Mouse (Mus musculus) heart, postnatal 36 days (tissue): ENCODE data around the gene Gm20388. TPM values are rescaled to one million over a fixed set of nuclear protein-coding genes. Genes with fewer than 3 reads are reported as not detected.
A peak's percentile ranks its signal among the peaks of the same experiment; 100 is the strongest.
"Not testable (repeated sequence)": the region's sequence is repeated elsewhere in the genome, so short reads cannot be mapped to it uniquely, and the experiment has no call there.

Source experiments
- DNase-seq, 2 experiments: peaks; one replicate each; pipeline ENCODE4 v3.0.0; 2021 to 2022
- intact Hi-C: fragments of 180-260 bp; cut with DNase I; formaldehyde crosslinking; loops from one replicate; pipeline ENCODE4 v1.15.1; 2025
- total RNA-seq, 2 experiments: library from RNA; stranded (reverse); gene quantifications; 2 replicates each; pipeline ENCODE4 v1.2.3; 2021

Gene Gm20388
- total RNA-seq, 2 experiments from 2014 or later, result 3.5 to 4.9 TPM

DNA sequence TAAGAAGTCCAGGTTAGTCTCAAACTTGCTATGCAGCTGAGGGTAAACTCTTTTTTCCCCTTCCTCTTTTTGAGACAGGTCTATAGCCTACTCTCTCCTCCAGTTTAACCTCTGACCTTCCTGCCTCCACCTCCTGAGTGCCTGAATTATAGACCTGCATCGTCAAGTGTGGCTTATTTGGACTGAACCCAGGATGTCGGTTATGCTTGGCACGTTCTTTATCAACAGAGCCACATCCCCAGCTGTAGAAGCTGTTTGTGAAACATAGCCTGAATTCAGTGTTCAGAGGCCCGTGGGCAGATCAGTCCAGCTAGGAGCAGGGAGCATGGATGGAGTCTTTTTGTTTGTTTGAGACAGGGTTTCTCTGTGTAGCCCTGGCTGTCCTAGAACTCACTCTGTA is 3541.5 kb downstream of the Gm20388 start:
- intact Hi-C loops, result no loop called here
- DNase-seq, result no peak

DNA sequence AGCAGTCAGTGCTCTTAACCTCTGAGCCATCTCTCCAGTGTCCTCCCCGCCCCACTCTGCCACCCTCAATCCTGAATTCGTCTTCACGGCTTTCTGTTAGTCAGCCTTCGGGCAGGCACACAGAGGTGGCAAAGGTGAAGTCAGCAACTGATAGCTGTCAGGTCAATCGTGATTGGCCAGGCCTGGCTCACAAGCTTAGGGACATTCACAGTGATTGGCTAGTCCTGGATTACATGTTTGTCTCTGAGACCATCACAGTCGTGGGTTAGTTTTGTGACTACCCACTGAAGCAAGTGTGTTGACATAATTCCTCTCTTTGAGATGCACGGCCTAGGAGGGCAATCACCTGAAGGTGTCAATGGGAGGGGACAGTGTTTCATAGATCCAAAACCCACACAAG is 3542.7 kb downstream of the Gm20388 start:
- DNase-seq, result no peak
- intact Hi-C loops, result no loop called here

DNA sequence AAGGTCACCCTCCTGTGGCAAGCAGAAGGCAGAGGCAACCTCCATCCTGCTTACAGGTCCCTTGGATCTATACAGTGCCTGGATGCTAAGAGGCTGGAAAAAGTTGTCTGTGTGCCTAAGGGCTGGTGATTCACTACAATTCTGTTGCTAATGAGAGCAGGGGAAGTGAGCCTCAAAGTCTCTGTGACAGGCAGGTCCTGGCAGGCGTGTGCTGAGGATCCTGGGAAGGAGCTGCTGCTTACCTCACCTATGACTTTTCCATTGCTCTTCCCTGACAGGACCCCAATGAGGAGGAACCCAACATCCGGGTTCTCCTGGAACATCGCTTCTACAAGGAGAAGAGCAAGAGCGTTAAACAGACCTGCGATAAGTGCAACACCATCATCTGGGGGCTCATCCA is 3543.3 kb downstream of the Gm20388 start:
- no peak for DNase-seq
- intact Hi-C loops, result no loop called here

DNA sequence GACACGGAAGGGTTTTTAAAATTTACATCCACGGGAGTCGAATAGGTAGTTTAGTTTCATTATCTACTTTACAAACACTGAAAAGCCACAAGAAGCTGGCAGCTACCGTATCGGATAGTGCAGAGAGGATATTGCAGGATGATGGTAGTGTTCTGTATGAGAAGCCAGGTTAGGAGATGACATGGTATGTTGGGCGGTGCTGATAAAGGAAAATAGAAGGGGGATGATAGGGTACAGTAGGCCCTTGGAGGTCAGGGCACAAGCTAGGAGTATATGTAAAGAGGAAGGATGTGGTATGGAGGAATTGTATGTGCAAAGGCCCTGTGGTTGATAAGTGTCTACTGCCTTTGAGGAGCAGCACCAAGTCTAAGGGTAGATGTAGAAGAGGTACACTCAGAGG is 3543.9 kb downstream of the Gm20388 start:
- intact Hi-C loops, result no loop called here
- no peak for DNase-seq

DNA sequence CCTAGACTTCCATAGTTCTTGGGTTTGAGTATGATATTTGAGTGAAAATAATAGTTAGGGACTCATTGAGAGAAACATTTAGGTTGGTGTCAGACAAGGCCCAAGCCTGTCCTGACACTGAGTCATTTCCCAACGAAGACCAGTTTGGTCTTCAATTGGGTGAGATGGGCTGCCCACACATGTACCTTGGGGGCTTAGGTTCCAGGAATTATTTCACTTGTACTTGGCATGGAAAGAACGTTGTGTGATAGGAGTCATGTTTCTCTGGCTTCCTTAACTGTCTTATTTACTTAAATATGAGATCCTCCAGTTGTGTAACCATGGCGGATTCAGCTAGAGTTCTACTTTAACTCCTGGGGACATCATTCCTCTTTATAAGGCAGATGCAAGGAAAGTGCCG is 3553.0 kb downstream of the Gm20388 start:
- DNase-seq, result no peak
- intact Hi-C loops, result no loop called here

DNA sequence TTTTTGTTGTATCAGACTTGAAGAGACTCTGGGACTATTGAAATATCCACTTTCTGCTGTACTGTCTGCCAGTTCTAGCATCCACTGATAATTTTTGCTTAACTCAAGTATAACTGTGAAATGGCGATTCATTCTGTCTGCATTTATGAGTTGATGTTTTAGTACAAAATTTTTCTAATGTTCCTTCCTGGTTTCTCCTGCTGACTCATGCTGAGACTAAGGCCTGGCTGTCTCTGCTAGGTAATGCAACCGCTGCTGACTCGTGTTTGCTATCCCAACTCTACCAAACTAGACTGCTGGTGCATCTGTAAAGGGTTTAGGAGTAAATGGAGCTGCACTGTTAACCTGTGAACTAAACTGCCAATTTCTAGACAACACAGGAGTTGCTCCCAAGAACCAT is 3556.8 kb downstream of the Gm20388 start:
- intact Hi-C loops, result no loop called here
- DNase-seq, result no peak

DNA sequence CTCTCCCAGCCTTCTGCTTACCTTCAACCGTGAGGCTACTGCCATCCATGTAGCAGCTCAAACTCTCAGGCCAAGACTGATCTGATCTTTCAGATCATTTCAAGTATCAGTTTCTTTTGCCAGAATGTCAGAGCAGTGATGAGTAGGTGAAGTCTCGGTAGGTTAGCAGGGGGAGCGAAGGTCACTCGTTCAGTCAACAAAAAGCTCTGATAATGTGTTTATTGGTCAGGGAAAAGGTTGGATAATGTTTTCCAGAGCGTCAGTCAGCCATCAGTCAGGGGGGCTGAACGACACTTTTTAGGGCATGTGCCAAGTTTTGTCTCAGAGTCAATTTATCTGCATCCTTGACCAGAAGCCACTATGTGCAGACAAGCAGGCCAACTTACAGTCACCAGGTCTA is 3562.3 kb downstream of the Gm20388 start:
- DNase-seq, intact Hi-C loops: not testable (repeated sequence)

DNA sequence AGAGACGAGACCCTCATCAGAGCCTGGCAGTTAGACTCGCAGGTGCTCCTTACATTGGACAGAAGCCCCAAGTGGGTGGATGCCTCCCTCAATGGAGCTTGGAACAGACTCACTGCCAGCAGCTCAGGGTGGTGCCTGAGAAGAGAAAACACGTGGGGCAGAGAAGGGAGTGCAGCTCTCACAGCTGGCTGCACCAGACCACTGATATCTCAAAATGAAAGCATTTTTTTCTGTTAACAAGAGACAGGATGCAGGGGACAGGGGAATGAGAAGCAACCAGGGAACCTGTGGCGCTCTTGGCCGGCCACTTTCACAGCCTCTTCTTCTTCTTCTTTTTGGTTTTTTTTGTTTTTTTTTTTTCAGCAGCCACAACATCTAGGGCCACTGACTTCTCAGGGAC is 3563.9 kb downstream of the Gm20388 start:
- DNase-seq, intact Hi-C loops: not testable (repeated sequence)

DNA sequence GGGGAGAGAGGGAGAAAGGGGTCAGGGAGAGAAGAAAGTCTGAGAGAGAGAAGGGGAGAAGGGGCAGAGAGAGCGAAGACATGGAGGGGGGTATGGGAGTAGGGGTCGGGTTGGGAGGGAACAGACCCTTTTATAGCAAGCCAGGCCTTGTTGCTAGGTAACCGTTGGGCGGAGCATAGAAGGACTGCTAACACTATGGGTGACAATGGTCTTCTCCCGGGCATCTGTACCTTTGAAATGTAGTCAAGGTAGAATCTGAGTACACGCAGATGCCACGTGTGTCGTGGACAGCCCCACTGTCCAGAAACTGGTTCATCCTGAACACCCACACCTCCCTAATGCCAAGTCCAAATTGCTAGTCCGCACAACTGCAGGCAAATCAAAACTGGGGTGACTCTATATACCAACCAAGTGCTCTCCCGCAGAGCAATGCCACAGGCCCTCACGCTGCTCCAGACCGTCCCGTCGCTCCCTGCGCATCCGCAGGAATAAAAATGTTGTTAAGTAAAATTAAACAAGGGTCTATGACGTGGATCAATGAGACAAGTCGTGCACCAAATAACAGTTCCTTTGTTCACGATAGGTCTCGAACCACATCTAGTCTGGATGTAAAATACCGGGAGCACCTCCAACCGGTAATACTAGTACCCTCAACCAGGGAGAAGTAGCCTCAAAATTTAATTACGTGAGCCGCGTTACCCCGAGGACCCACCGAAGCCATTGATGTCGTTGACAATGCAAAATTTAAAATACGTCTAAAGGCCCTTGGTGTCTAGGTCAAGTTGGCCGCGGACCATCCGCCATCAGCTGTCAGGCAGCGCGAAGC is 3566.5 kb downstream of the Gm20388 start:
- DNase-seq, result peak in 1 of 2 experiments; percentile 34
- intact Hi-C loops, result loop anchor here (2.0 kb wide), 1 partner anchor 34 kb away; no protein-coding TSS in a partner anchor

DNA sequence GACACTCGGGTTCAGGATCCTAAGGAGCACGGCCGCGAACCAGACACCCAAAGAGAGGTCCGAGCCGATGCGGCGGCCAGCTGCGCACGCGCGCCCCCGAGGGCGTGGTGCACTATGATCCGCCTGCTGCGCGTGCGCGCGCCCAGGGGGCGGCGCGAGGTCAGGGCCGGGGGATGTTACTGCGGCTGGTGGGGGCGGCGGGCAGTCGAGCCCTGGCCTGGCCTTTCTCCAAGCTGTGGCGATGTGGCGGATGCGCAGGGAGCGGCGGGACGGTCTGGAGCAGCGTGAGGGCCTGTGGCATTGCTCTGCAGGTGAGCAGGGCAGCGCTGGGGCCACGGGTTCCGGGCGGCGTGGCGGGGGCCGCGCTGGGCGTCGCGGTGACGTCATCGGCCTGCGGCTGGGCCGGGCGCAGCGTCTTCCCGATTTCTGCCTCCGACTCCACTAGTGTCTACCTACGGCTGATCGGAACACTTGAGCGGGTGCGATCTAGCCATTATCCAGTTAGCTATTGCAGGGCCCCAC is 3567.2 kb downstream of the Gm20388 start, which contains the start of gene Afg3l1:
Afg3l1 (plus strand) TSS at position 167 of the 522 bp plus-strand sequence.
- intact Hi-C loops, result loop anchor here (2.0 kb wide), 2 partner anchors 35 to 41 kb away; partner anchors contain the start of gene Gas8
- peak; percentile 92 to 97 for DNase-seq

DNA sequence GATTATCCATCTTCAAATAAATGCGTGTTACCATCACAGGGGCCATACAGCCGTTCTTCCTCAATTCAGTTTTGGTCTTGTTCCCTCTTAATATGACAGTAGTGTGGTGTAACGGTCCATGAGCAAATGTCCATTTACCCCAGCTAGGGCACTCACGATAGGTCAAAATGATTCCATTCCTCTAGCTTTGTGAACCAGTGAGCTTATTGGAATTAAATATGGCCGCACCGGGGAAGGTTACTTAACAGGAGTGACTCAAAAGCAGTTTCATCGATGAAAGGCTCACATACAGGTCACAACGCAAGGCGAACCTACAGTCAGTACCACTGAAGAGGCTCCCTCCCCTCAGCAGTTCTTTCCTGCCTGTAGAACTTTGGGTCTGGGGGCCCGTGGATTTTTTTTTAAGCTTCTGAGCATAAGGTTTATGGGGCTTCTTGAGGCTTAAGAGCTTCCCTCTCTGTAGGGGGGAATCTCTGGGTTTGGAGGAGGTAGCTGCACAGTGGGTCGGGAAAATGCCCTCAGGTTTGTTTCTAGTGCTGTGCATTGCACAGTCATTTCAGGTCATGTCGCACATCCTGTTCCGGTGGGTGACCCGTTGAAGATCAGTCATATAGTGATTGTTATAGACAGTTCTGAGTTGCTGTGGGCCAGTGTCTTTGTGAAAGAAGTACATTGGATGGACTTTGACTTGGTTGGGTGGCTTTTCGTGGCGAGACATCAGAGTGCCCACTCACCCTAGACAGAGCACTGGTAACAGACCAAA is 3568.0 kb downstream of the Gm20388 start:
- intact Hi-C loops, result loop anchor here (2.0 kb wide), 1 partner anchor 40 kb away; the partner anchor contains the start of gene Gas8

DNA sequence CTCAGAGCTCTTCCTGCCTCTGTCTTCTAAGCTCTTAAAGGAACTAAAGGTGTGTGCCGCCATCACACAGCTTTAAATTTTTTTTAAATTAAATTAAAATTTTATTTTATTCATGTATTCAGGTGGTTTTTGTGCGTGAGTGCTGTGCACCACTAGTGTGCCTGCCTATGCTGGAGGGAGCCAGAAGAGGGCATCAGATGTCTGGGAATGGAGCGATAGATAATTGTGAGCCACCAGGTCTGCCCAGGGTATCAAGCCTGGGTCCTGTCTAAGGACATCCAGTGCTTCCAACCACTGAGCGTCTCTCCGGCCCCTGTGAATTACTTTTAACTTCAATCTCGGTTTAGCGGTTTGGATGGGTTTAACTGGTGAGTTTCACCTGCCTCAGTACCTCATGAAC is 3572.0 kb downstream of the Gm20388 start:
- DNase-seq, result no peak
- intact Hi-C loops, result no loop called here

More for the DNA sequence above, 3568.0 kb downstream of the Gm20388 start:
- DNase-seq, result no peak

DNA sequence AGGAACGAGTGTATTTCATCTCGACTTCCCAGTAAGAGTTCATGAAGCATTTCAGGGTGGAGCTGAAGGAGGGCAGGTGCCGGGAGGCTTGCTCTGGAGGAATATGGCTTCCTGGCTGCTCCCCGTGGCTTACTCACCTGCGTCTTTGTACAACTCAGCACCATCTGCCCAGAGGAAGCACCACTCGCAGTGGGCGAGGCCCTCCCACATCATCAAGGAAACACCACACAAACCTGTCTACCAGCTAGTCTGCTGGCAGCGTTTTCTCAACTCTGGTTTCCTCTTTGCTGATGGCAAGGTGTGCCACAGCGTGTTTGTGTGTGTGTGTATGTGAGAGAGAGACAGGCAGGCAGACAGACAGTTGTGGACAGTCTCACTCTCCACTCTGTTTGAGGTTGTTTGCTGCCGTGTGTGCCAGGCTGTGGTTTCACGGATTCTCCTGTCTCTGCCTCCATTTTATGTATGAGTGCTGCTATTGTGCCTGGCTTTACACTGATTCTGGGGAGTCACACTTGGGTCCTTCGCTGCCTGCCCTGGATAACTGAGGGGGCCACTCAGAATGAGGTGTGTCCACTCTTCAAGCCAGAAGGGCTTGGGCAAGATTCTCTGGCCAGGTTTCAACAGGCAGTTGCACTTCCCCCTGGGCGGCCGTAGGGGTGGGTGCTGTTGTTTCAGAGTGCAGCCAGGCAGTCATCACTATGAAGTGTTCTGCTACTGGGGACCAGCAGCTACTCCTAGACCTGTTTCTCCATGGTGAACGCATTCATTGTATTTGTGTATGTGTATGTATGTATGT is 3580.8 kb downstream of the Gm20388 start:
- intact Hi-C loops, result no loop called here
- no peak for DNase-seq

DNA sequence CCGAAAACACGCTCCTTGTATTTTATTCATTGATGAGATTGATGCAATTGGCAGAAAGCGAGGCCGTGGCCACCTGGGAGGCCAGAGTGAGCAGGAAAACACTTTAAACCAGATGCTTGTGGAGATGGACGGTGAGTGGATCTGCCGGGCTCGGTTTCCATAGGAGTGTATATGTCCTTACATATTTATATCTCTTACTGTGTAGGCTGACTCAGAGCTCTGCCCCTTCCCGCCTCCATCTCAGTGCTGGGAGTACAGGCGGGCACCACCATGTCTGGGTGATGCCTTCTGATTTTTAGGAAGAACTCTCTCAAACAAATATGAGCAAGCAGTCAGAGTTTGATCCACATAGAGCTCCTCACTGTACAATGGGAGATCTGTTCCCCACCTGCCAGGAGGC is 3582.3 kb downstream of the Gm20388 start:
- DNase-seq, result no peak
- intact Hi-C loops, result no loop called here

DNA sequence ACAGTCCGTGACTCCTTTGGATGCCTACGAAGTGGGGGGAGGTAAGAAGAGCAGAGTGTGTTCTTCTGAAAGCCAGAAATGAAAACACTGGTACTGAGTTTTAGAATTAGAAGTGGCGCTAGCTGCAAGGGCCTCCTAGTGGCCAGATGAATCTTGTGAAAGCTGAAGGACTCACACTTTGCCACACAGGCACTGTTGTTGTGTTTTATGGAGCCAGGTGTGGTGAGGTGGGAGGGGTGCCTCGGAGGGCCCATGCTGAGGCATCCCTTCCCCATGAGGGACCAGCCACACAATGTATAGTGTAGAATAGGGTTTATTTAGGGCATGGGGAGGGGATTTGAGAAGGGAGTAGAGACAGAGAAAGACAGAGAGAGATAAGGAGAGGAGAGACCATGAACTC is 3587.1 kb downstream of the Gm20388 start:
- DNase-seq, result no peak
- intact Hi-C loops, result no loop called here

DNA sequence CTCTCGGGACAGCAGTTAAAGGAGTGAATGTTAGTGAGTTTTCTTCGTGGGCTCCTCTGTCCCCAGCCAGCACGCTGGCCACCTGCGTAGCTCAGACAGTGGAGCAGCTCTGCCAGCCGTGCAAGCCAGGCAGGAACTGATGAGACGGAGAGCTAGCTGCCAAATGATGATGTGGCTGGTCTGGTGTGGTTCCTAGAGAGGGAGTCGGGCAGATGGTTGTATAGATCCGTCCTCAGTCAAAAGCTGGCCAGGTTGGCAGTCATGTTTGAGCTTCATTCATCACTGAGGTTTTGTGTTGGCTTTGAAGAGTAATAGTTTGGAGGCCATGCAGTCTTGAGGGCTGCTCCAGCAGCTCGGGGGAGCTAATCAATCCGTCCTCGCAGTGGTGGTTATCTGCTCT is 3588.3 kb downstream of the Gm20388 start:
- DNase-seq, result no peak
- intact Hi-C loops, result no loop called here

DNA sequence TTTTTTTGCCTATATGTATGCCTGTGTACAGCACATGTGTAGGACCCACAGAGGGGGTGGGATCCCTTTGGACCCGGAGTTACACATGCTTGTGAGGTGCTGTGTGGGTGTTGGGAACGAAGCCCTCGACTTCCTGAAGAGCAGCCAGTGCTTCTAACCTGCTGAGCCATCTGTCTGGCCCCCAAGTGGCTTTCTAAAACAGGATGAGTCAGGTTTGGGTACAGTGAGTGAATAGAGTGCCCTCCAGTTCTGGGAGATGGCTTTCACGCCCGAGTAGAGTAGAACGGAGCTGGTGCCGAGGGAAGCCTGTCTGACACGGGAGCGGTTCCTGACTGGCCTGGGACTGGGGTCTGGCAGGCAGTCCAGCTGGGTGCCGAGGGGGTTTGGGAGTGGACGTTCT is 3588.9 kb downstream of the Gm20388 start:
- intact Hi-C loops, result no loop called here
- no peak for DNase-seq

DNA sequence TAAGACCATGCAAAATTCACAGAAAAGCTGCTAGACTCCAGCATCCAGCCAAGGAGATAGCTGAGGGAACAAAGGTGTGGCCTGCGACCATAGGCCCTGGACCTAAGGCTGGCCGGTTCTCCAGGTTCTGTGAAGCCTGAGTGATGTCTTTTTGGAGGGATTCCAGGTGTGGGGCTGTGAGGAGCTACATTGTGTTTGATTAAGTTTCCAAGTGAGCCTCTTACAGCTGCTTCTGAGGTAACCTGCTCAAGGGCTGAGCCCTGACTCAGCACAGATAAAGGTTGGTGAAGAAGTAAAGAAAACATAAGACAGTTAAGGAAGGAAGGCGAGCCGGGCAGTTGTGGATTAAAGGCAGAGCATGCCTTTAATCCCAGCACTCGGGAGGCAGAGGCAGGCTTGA is 3591.6 kb downstream of the Gm20388 start:
- intact Hi-C loops, result no loop called here
- no peak for DNase-seq

DNA sequence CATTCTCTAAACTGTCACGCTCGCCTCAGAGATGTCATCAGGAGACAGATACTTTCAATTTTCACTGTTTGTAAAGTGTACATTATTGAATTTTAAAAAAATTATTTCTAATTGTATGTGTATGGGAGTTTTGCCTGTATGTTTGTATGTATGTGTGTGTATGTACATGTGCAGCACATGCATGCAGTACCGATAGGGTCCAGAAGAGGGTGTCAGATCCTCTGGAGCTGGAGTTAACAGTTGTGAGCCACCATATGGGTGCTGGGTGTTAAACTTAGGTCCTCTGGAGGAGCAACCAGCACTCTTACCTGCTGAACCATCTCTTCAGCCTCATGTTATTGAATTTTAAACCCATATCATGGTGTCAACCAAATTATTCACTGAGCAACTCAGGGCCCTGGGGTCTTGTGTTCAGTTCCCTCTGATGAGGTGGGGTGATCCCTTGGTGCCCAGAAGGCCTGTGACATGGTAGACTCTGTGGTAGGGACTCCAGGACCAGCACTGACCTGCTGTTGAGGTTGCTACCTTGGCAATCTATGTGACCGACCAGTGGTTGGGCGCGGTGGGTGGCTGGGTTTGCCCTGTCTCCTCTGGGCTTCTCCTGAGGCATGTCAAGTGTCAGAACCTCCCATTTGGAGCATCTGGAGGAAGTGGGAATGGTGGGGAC is 3593.3 kb downstream of the Gm20388 start:
- intact Hi-C loops, result no loop called here
- DNase-seq, result no peak

DNA sequence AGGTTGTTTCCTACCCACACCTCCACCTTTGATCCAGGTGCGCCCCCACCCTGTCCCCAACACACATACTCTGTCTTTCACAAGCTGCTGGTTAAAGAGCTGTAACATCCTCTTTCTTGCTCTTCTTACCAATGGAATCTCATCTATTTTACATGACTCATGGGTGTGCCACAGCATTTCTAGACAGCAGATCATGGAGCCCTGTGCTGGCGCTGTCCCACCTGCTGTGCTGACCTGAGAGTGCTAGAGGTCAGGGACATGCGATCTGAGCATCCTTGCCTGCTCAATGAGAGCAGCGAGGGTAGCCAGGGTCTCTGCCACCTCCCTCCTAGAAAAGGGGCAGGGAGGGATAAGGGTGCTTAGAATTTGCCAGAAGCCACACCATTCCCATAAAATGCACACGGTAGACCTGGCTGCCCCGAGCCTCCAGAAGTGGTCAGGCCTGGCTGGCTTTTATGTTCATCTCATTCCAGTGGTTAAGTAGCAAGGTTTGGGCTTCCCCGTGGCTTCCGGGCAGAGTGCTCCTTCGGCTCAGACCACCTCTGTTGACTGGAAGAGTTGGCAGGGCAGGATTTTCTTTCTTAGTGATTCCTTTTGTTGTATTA is 3594.1 kb downstream of the Gm20388 start:
- intact Hi-C loops, result no loop called here
- DNase-seq, result no peak
